ENCODE assay signal across 8 mouse cellular contexts in the genomic region with DNA sequence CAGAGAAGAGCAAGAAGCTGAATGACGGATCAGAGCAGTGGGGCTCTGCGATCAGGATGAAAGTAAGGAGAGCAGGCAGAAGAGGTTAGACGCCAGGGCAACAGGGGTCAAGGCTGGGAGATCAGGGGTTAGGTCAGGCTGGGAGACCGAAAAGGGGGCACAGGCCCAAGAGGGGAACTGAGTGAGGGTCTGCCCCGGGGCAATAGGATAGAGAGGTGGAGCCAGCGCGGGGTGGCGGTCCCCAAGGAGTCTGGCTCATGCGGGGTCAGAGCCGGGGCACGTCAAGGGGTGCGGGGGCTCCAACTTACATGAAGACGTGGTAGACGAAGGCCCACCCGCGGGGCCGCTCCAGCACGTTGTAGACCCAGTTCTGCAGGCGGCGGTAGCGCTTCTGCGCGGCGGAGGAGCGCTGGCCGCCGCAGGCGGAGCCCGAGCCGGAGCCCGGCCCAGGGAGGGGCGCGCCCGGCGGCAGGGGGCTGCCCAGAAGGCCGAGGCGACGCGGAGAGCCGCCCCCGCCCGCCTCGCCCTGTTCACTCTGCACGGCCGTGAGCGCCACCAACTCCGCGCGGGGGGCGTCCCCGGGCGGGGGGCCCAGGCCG. TPM values are rescaled to one million over a fixed set of nuclear protein-coding genes. Genes with fewer than 3 reads are reported as not detected.
A peak's percentile ranks its signal among the peaks of the same experiment; 100 is the strongest.
DNase-seq lines count a peak whose midpoint lies in the region; ATAC-seq and TF ChIP-seq lines count a peak whose summit lies in the region.

No protein-coding gene starts in this region.

- no peaks in the 10 kb centered on the region for H3K9me3 ChIP-seq in heart, embryonic 10.5 days
- H3K9me3 ChIP-seq in limb, embryonic 11.5 days (ENCODE audit: control insufficient read depth, low read length) = no peaks in the 10 kb centered on the region
- H3K9me3 ChIP-seq in neural tube, embryonic 14.5 days (ENCODE audit: control insufficient read depth, low read length) = no peaks in the 10 kb centered on the region

- peak overlapping the region; percentile 69 for H3K27ac ChIP-seq in heart, embryonic 10.5 days
- no peak overlapping the region for H3K27ac ChIP-seq in limb, embryonic 11.5 days (replicated peaks; ENCODE audit: low read depth, low read length)
- no peak overlapping the region for H3K27ac ChIP-seq in neural tube, embryonic 14.5 days (ENCODE audit: low read depth, low read length)
- H3K27ac ChIP-seq in thymus, adult 2 months (ENCODE audit: control insufficient read depth, insufficient read depth, low read length) = no peak overlapping the region

- no peak for TF ChIP-seq POLR2A in lung, adult 2 months (IDR thresholded peaks at IDR 0.05; ENCODE audit: borderline replicate concordance, extremely low read depth, low read depth, low read length)
- no peak for TF ChIP-seq POLR2A in thymus, adult 2 months (IDR thresholded peaks at IDR 0.05; ENCODE audit: control insufficient read depth, extremely low read depth, insufficient read depth, low read length, poor library complexity)

- peak; percentile 31; the same call in 1 of the 2 replicates for ATAC-seq in limb, embryonic 11.5 days (ENCODE audit: insufficient number of reproducible peaks, low FRiP score, low TSS enrichment, low read depth)
- ATAC-seq in neural tube, embryonic 14.5 days (ENCODE audit: low read depth) = peak; percentile 62

- H3K4me2 ChIP-seq in limb, embryonic 11.5 days (ENCODE audit: low read depth, severe bottlenecking) = peak overlapping the region; percentile 100
- peak overlapping the region; percentile 100 for H3K4me2 ChIP-seq in neural tube, embryonic 14.5 days (ENCODE audit: low read depth, low read length)

- no peak for TF ChIP-seq CTCF in lung, adult 2 months (IDR thresholded peaks at IDR 0.05; ENCODE audit: insufficient read depth, low read length)
- no peak for TF ChIP-seq CTCF in thymus, adult 2 months (IDR thresholded peaks at IDR 0.05; ENCODE audit: borderline replicate concordance, control insufficient read depth, extremely low read depth, insufficient read depth, low read length, poor library complexity)

- H3K4me1 ChIP-seq in lung, adult 2 months (ENCODE audit: control insufficient read depth, insufficient read depth, low read length) = 0 out of 2 replicates have a peak, but pooled peaks cover 2% of the 10 kb centered on the region
- peaks cover 51% of the 10 kb centered on the region for H3K4me1 ChIP-seq in heart, embryonic 10.5 days
- peaks cover 8% of the 10 kb centered on the region for H3K4me1 ChIP-seq in limb, embryonic 11.5 days (ENCODE audit: control insufficient read depth, insufficient read depth, low read length)
- H3K4me1 ChIP-seq in neural tube, embryonic 14.5 days (ENCODE audit: control insufficient read depth, insufficient read depth, low read length) = peaks cover 7% of the 10 kb centered on the region; the same call in 1 of the 2 replicates
- no peaks in the 10 kb centered on the region for H3K4me1 ChIP-seq in thymus, adult 2 months (replicated peaks; ENCODE audit: control insufficient read depth, insufficient read depth, low read length)

- 7% methylated on average over 51 of the region's 53 CpGs for WGBS in lung, adult 2 months
- WGBS in heart, embryonic 10.5 days = 3% methylated on average over 52 of the region's 53 CpGs
- 3% methylated on average over 46 of the region's 53 CpGs for WGBS in limb, embryonic 11.5 days
- WGBS in neural tube, embryonic 14.5 days = 2% methylated on average over 49 of the region's 53 CpGs
- 9% methylated on average over 53 of the region's 53 CpGs for WGBS in thymus, adult 2 months

- peak overlapping the region; percentile 30 for H3K9ac ChIP-seq in limb, embryonic 11.5 days (ENCODE audit: low read length)
- H3K9ac ChIP-seq in neural tube, embryonic 14.5 days (replicated peaks; ENCODE audit: low read depth, low read length) = peak overlapping the region; percentile 48

- H3K36me3 ChIP-seq in heart, embryonic 10.5 days = no peaks in the 10 kb centered on the region
- H3K36me3 ChIP-seq in limb, embryonic 11.5 days (ENCODE audit: control insufficient read depth, insufficient read depth, low read length) = no peaks in the 10 kb centered on the region
- H3K36me3 ChIP-seq in neural tube, embryonic 14.5 days (ENCODE audit: control insufficient read depth, insufficient read depth, low read length) = no peaks in the 10 kb centered on the region
- H3K36me3 ChIP-seq in thymus, adult 2 months (ENCODE audit: control insufficient read depth, insufficient read depth, low read length) = no peaks in the 10 kb centered on the region

- peaks cover 99% of the 10 kb centered on the region for H3K27me3 ChIP-seq in heart, embryonic 10.5 days (ENCODE audit: insufficient read depth, poor library complexity, severe bottlenecking)
- peaks cover 65% of the 10 kb centered on the region for H3K27me3 ChIP-seq in limb, embryonic 11.5 days (ENCODE audit: control insufficient read depth, insufficient read depth, low read length)
- H3K27me3 ChIP-seq in neural tube, embryonic 14.5 days (ENCODE audit: control insufficient read depth, insufficient read depth, low read length) = peaks cover 11% of the 10 kb centered on the region
- H3K27me3 ChIP-seq in thymus, adult 2 months (ENCODE audit: control insufficient read depth, insufficient read depth, low read length) = peaks cover 12% of the 10 kb centered on the region; the same call in 1 of the 2 replicates

- peak; percentile 16 for DNase-seq in lung, adult 2 months
- DNase-seq in lung, postnatal 25 days (ENCODE audit: low spot score) = no peak
- peak; percentile 33 to 37 for DNase-seq in cerebellum, postnatal 25 days
- DNase-seq in heart, embryonic 10.5 days (ENCODE audit: low spot score) = no peak
- DNase-seq in limb, embryonic 11.5 days (ENCODE audit: low spot score) = peak; percentile 49
- no peak for DNase-seq in thymus, adult 2 months
- no peak for DNase-seq in frontal cortex, postnatal 36 days (ENCODE audit: low spot score in 2 of 2)

- peak overlapping the region; percentile 49 for H3K4me3 ChIP-seq in lung, adult 2 months (replicated peaks; ENCODE audit: extremely low read depth, low read depth, low read length)
- peak overlapping the region; percentile 74 for H3K4me3 ChIP-seq in heart, embryonic 10.5 days
- H3K4me3 ChIP-seq in limb, embryonic 11.5 days (ENCODE audit: low read depth, low read length) = peak overlapping the region; percentile 47
- H3K4me3 ChIP-seq in neural tube, embryonic 14.5 days (ENCODE audit: low read depth, low read length) = peak overlapping the region; percentile 56
- no peak overlapping the region for H3K4me3 ChIP-seq in thymus, adult 2 months (ENCODE audit: control insufficient read depth, insufficient read depth, low read length)

RNA-seq across cellular contexts. Expression of a gene that starts 1.8 kb away (rescaled TPM):
- 8.2 and 8.3 TPM in 2 replicates for polyA plus RNA-seq in lung, adult 2 months (2012; rRNA removed)
- 1.1 and 1.7 TPM in 2 replicates for polyA plus RNA-seq in heart, embryonic 10.5 days (2016; fragmentation: Nextera tagmentation; extraction: Ambion mirVana)
- 5.1 and 6.1 TPM in 2 replicates for polyA plus RNA-seq in limb, embryonic 11.5 days (2014; fragmentation: Nextera tagmentation; extraction: Ambion mirVana)
- 5.2 and 5.5 TPM in 2 replicates for polyA plus RNA-seq in neural tube, embryonic 14.5 days (2014; fragmentation: Nextera tagmentation; extraction: Ambion mirVana)
- 1.1 and 2.0 TPM in 2 replicates for polyA plus RNA-seq in thymus, adult 2 months (2012; rRNA removed)

Comparison
In these comparisons a context has a peak if more than half of its experiments do, and no peak if none do; other contexts are left out.
1. DNase-seq: peak in lung, adult 2 months (single experiment), cerebellum, postnatal 25 days (2 of 2) and limb, embryonic 11.5 days (single experiment); none in lung, postnatal 25 days (single experiment), heart, embryonic 10.5 days (single experiment), thymus, adult 2 months (single experiment) and frontal cortex, postnatal 36 days (0 of 2).